8 mouse cellular contexts compared by ENCODE assay signal in genomic region chr9:66974721-66975225, GRCm38 (mm10). TPM values are rescaled to one million over a fixed set of nuclear protein-coding genes. Genes with fewer than 3 reads are reported as not detected.
A peak's percentile ranks its signal among the peaks of the same experiment; 100 is the strongest.
DNase-seq lines count a peak whose midpoint lies in the region; ATAC-seq and TF ChIP-seq lines count a peak whose summit lies in the region.

No protein-coding gene starts in this region.

- peak overlapping the region; percentile 93 for H3K4me3 ChIP-seq in G1E (ENCODE audit: low read depth, low read length)
- H3K4me3 ChIP-seq in forebrain, embryonic 11.5 days (ENCODE audit: low read depth, low read length) = peak overlapping the region; percentile 59
- H3K4me3 ChIP-seq in heart, embryonic 15.5 days = peak overlapping the region; percentile 87
- H3K4me3 ChIP-seq in liver, postnatal 0 days (ENCODE audit: low read depth, low read length) = peak overlapping the region; percentile 89
- peak overlapping the region; percentile 93 for H3K4me3 ChIP-seq in neural tube, embryonic 13.5 days

- TF ChIP-seq CTCF in G1E (IDR thresholded peaks at IDR 0.05; ENCODE audit: low read depth, low read length) = no peak
- TF ChIP-seq CTCF in liver, postnatal 0 days (IDR thresholded peaks at IDR 0.05; ENCODE audit: low read depth) = no peak

- under 1% methylated on average over 41 of the region's 41 CpGs for WGBS in forebrain, embryonic 11.5 days
- under 1% methylated on average over 41 of the region's 41 CpGs for WGBS in heart, embryonic 15.5 days
- WGBS in liver, postnatal 0 days (ENCODE audit: insufficient replicate concordance) = under 1% methylated on average over 24 of the region's 41 CpGs
- WGBS in neural tube, embryonic 13.5 days = under 1% methylated on average over 35 of the region's 41 CpGs

- TF ChIP-seq EP300 in liver, postnatal 0 days (IDR thresholded peaks at IDR 0.05; ENCODE audit: low read depth) = no peak

- peak; percentile 87 for ATAC-seq in G1E (ENCODE audit: extremely low read depth, insufficient number of reproducible peaks, low FRiP score, poor library complexity, severe bottlenecking)
- ATAC-seq in forebrain, embryonic 11.5 days (replicated peaks; ENCODE audit: low FRiP score) = peak; percentile 89
- peak; percentile 90 for ATAC-seq in heart, embryonic 15.5 days (replicated peaks; ENCODE audit: insufficient number of reproducible peaks, insufficient read depth, low FRiP score, low read depth)
- peak; percentile 90 for ATAC-seq in liver, postnatal 0 days
- peak; percentile 82 for ATAC-seq in neural tube, embryonic 13.5 days (ENCODE audit: low read depth)

- peaks cover 5% of the 10 kb centered on the region; the same call in 1 of the 2 replicates for H3K27me3 ChIP-seq in G1E (ENCODE audit: insufficient read depth, low read length)
- H3K27me3 ChIP-seq in forebrain, embryonic 11.5 days (ENCODE audit: control insufficient read depth, insufficient read depth, low read length) = no peaks in the 10 kb centered on the region
- H3K27me3 ChIP-seq in heart, embryonic 15.5 days = no peaks in the 10 kb centered on the region
- no peaks in the 10 kb centered on the region for H3K27me3 ChIP-seq in liver, postnatal 0 days (ENCODE audit: insufficient read depth, low read length)
- no peaks in the 10 kb centered on the region for H3K27me3 ChIP-seq in neural tube, embryonic 13.5 days

- peak overlapping the region; percentile 41 for H3K9ac ChIP-seq in forebrain, embryonic 11.5 days (ENCODE audit: low read length)
- peak overlapping the region; percentile 80 for H3K9ac ChIP-seq in heart, embryonic 15.5 days
- peak overlapping the region; percentile 83 for H3K9ac ChIP-seq in liver, postnatal 0 days (replicated peaks)
- peak overlapping the region; percentile 90 for H3K9ac ChIP-seq in neural tube, embryonic 13.5 days

- H3K4me1 ChIP-seq in G1E (ENCODE audit: insufficient read depth, low read depth, low read length) = peaks cover 15% of the 10 kb centered on the region
- H3K4me1 ChIP-seq in forebrain, embryonic 11.5 days (replicated peaks; ENCODE audit: control insufficient read depth, insufficient read depth, low read length) = no peaks in the 10 kb centered on the region
- peaks cover 10% of the 10 kb centered on the region; the same call in 1 of the 2 replicates for H3K4me1 ChIP-seq in heart, embryonic 15.5 days (replicated peaks)
- peaks cover 7% of the 10 kb centered on the region; the same call in 1 of the 2 replicates for H3K4me1 ChIP-seq in liver, postnatal 0 days (ENCODE audit: insufficient read depth)
- peaks cover 11% of the 10 kb centered on the region for H3K4me1 ChIP-seq in neural tube, embryonic 13.5 days (replicated peaks)

- DNase-seq in G1E (ENCODE audit: low spot score) = peak; percentile 81
- DNase-seq in c-Kit-positive CD71-positive TER-119-negative erythroid progenitor cells, embryonic 14.5 days (ENCODE audit: low read depth) = peak; percentile 63
- DNase-seq in forebrain, embryonic 11.5 days (ENCODE audit: low spot score) = peak; percentile 89
- DNase-seq in kidney, postnatal 14 days = peak; percentile 92
- peak; percentile 89 for DNase-seq in liver, postnatal 0 days
- DNase-seq in testis, postnatal 10 days (ENCODE audit: low spot score) = peak; percentile 90

- H3K4me2 ChIP-seq in forebrain, embryonic 11.5 days (ENCODE audit: low read depth, low read length, severe bottlenecking) = peak overlapping the region; percentile 51
- peak overlapping the region; percentile 90 for H3K4me2 ChIP-seq in heart, embryonic 15.5 days
- H3K4me2 ChIP-seq in liver, postnatal 0 days (ENCODE audit: low read depth, low read length) = peak overlapping the region; percentile 97
- H3K4me2 ChIP-seq in neural tube, embryonic 13.5 days = peak overlapping the region; percentile 64

- H3K27ac ChIP-seq in forebrain, embryonic 11.5 days (ENCODE audit: low read depth, low read length) = peak overlapping the region; percentile 44
- peak overlapping the region; percentile 90 for H3K27ac ChIP-seq in heart, embryonic 15.5 days
- H3K27ac ChIP-seq in liver, postnatal 0 days (ENCODE audit: low read depth) = peak overlapping the region; percentile 97
- H3K27ac ChIP-seq in neural tube, embryonic 13.5 days (replicated peaks) = peak overlapping the region; percentile 91

- peaks cover 17% of the 10 kb centered on the region for H3K36me3 ChIP-seq in G1E (replicated peaks)
- H3K36me3 ChIP-seq in forebrain, embryonic 11.5 days (ENCODE audit: control insufficient read depth, insufficient read depth, low read length) = no peaks in the 10 kb centered on the region
- H3K36me3 ChIP-seq in heart, embryonic 15.5 days = peaks cover 5% of the 10 kb centered on the region
- H3K36me3 ChIP-seq in liver, postnatal 0 days (replicated peaks; ENCODE audit: insufficient read depth, low read length) = peaks cover 10% of the 10 kb centered on the region
- H3K36me3 ChIP-seq in neural tube, embryonic 13.5 days = peaks cover 18% of the 10 kb centered on the region

- H3K9me3 ChIP-seq in G1E (replicated peaks) = no peaks in the 10 kb centered on the region
- no peaks in the 10 kb centered on the region for H3K9me3 ChIP-seq in forebrain, embryonic 11.5 days (ENCODE audit: control insufficient read depth, low read length)
- no peaks in the 10 kb centered on the region for H3K9me3 ChIP-seq in heart, embryonic 15.5 days (replicated peaks)
- H3K9me3 ChIP-seq in liver, postnatal 0 days (ENCODE audit: low read length) = no peaks in the 10 kb centered on the region
- H3K9me3 ChIP-seq in neural tube, embryonic 13.5 days = no peaks in the 10 kb centered on the region

RNA-seq across cellular contexts. Expression of gene Lactb, which starts 0.5 kb away (rescaled TPM):
- total RNA-seq in G1E (2014; fragmentation: Nextera tagmentation) = 10.9 and 14.2 TPM in 2 replicates
- total RNA-seq in G1E (2017) = 13.4 and 16.4 TPM in 2 replicates
- polyA plus RNA-seq in G1E (2012) = 4.7 and 7.6 TPM in 2 replicates
- 9.1 and 11.1 TPM in 2 replicates for polyA plus RNA-seq in forebrain, embryonic 11.5 days (2014; fragmentation: Nextera tagmentation; extraction: Ambion mirVana)
- polyA plus RNA-seq in heart, embryonic 15.5 days (2015; fragmentation: Nextera tagmentation; extraction: Ambion mirVana) = 5.6 and 6.0 TPM in 2 replicates
- polyA plus RNA-seq in liver, postnatal 0 days (2015; fragmentation: Nextera tagmentation; extraction: Ambion mirVana) = 13.3 and 15.2 TPM in 2 replicates
- polyA plus RNA-seq in neural tube, embryonic 13.5 days (2015; fragmentation: Nextera tagmentation; extraction: Ambion mirVana) = 11.4 and 13.3 TPM in 2 replicates

RNA-seq across cellular contexts. Expression of gene Rps27l, which starts 28.9 kb away (rescaled TPM):
- 211 and 212 TPM in 2 replicates for total RNA-seq in G1E (2014; fragmentation: Nextera tagmentation)
- total RNA-seq in G1E (2017) = 344 and 363 TPM in 2 replicates
- polyA plus RNA-seq in G1E (2012) = 113 and 208 TPM in 2 replicates
- 624 and 676 TPM in 2 replicates for polyA plus RNA-seq in forebrain, embryonic 11.5 days (2014; fragmentation: Nextera tagmentation; extraction: Ambion mirVana)
- 404 and 516 TPM in 2 replicates for polyA plus RNA-seq in heart, embryonic 15.5 days (2015; fragmentation: Nextera tagmentation; extraction: Ambion mirVana)
- 587 and 618 TPM in 2 replicates for polyA plus RNA-seq in liver, postnatal 0 days (2015; fragmentation: Nextera tagmentation; extraction: Ambion mirVana)
- 341 and 348 TPM in 2 replicates for polyA plus RNA-seq in neural tube, embryonic 13.5 days (2015; fragmentation: Nextera tagmentation; extraction: Ambion mirVana)

RNA-seq across cellular contexts. Expression of gene Rab8b, which starts 55.3 kb away (rescaled TPM):
- total RNA-seq in G1E (2014; fragmentation: Nextera tagmentation) = 40.6 and 44.3 TPM in 2 replicates
- 107 and 121 TPM in 2 replicates for total RNA-seq in G1E (2017)
- polyA plus RNA-seq in G1E (2012) = 2.5 and 4.9 TPM in 2 replicates
- 44.1 and 51.7 TPM in 2 replicates for polyA plus RNA-seq in forebrain, embryonic 11.5 days (2014; fragmentation: Nextera tagmentation; extraction: Ambion mirVana)
- polyA plus RNA-seq in heart, embryonic 15.5 days (2015; fragmentation: Nextera tagmentation; extraction: Ambion mirVana) = 14.3 and 18.5 TPM in 2 replicates
- 9.1 and 10.7 TPM in 2 replicates for polyA plus RNA-seq in liver, postnatal 0 days (2015; fragmentation: Nextera tagmentation; extraction: Ambion mirVana)
- 30.5 and 36.5 TPM in 2 replicates for polyA plus RNA-seq in neural tube, embryonic 13.5 days (2015; fragmentation: Nextera tagmentation; extraction: Ambion mirVana)

Comparison
In these comparisons a context has a peak if more than half of its experiments do, and no peak if none do; other contexts are left out.
1. Peak in every context shown above with its lines: DNase-seq, ATAC-seq, H3K4me3 ChIP-seq and H3K27ac ChIP-seq.
2. H3K27ac ChIP-seq: peak in every context shown above with its lines; median percentile 97 in liver, postnatal 0 days; 91 in neural tube, embryonic 13.5 days; 90 in heart, embryonic 15.5 days; 44 in forebrain, embryonic 11.5 days.